Mouse (Mus musculus): ENCODE measurements around the gene Nop56.

Nop56 gene

DNA sequence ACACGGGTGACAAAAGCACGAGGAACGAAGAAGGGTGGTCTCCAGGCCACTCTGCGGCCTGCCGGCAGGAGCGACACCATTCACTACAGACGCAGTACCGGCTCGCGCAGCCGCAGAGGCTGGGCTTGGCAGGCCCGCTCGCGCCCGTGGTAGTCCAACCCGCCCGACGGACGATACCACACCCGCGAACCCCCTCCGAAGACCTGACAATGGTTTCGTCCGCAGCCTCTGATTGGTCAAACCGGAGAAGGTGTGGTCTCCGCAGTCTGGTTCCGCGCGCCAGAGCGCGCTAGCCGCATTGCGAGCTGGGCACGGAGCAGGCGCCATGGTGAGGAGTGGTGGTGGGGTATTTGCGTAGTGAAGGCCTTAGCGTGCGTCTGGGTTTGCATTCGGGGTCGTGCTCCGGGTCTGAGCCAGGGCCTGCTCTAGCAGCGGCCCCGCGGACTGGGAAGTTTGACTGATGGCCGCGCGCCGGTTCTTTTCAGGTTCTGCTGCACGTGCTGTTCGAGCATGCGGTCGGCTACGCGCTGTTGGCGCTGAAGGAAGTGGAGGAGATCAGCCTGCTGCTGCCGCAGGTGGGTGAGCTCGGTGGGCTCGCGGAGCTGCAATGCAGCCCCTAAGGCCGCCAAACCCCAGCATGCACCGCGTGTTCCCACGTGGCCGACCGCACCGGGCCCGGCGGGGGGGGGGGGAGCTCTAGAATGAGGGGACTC is at the start of gene Nop56:
TSS of gene Nop56 (plus strand) at position 282 of the 713 bp plus-strand sequence.
- DNase-seq, result peak; percentile 98 to 100

- DNase-seq, result peak; percentile 25 to 28
Measured at GRCm38 (mm10) chr2:130246912-130247311, 27.3 kb upstream of the Nop56 start.

GRCm38 (mm10) chr2:130248226-130248625 is 26.0 kb upstream of the Nop56 start:
- no peak for DNase-seq

DNA sequence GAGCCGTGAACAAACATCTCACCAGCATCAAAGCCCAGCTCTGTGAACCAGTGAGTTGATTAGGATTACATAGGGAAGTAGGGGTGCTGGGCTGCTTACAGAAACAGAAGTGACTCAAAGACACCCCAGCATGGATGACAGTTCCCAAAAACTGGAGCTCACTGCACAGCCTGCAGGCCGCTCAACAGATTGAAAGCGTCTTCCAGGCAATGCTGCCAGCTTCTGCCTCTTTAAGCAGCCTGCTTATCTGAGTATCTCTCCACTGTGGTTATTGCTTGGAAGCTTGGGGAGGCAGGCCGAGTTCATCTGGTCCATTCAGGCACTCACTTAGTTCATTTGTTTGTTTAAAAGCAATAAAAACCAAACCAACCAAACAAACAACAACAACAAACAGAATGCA is 17.5 kb upstream of the Nop56 start:
- no peak for DNase-seq

DNA sequence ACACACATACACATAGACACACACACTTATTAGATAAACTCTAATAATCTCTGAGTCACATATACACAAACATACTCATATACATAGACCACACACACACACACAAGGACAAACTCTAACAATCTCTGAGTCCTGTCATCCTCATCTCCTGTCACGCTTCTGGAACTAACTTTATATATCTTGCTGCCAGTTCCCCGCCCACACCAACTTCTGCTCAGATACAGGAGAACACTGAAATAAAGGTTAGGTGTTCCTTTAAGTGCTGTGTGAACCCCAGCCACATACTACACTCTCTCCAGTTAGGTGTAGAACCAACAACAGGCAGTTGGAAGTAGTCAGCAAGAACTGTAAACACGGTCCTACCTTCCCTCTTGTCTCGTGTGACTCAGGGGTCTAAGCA is 13.4 kb upstream of the Nop56 start:
- DNase-seq, result no peak

GRCm38 (mm10) chr2:130261914-130262313 is 12.3 kb upstream of the Nop56 start:
- DNase-seq, result no peak

DNA sequence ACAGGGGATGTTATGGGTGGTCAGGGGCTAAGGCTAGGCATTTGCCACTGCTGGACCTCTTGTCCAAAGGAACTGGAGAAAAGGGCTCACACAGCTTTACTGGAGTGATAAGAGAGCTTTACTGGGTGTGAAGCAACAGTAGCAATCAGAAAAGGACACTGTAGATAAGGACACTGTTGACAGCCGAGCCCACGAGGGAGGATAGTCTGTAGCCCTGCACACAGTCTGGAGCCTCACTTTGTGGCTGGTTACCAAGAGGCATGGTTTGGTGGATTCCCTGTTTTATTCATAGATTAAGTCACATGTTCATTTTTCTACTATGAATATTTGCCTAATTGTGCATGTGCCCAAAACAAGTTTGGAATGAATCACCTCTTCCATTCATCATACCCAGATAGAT is 11.8 kb upstream of the Nop56 start:
- no peak for DNase-seq

- no peak for DNase-seq
Measured at GRCm38 (mm10) chr2:130265520-130265919, 8.7 kb upstream of the Nop56 start.

- no peak for DNase-seq
Measured at GRCm38 (mm10) chr2:130268074-130268473, 6.2 kb upstream of the Nop56 start.

- no peak for DNase-seq
Measured at GRCm38 (mm10) chr2:130273732-130274131, 498 bp upstream of the Nop56 start.

GRCm38 (mm10) chr2:130274862-130275261 is 632 bp downstream of the Nop56 start:
- DNase-seq, result no peak

DNA sequence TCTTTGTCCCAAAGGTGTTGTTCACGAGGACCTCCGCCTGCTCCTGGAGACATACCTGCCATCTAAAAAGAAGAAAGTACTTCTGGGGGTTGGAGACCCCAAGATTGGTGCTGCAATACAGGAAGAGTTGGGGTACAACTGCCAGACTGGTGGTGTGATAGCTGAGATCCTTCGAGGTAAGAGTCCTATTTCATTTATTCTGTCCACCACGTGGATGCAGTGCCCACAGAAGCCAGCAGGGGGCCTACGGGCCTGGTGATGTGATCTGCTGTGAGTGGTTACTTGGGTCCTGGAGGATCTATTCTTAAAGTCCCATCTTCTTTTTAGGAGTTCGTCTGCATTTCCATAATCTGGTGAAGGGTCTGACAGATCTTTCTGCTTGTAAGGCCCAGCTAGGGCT is 1.4 kb downstream of the Nop56 start:
- DNase-seq, result peak; percentile 32 to 50

- no peak for DNase-seq
Measured at GRCm38 (mm10) chr2:130279600-130280091, 5.4 kb downstream of the Nop56 start.

DNA sequence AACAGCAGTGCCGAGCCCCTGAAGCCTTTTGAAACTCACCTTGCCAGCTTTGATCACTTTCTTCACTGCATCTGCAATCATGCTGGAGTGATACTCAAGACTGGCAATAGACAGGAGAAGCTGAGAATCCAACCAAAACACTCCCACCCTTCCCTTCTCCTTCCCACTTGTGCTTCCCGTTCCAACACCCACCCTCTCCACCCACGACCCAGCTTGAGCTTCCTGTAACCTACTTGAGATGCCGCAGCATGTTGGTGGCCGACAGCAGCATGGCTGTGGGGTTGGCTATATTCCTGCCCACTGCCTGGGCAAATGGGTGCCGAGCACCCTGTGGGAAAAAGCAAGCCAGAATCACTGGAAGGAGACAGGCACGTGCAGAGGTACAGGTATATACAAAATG is 6.0 kb downstream of the Nop56 start:
- no peak for DNase-seq

DNA sequence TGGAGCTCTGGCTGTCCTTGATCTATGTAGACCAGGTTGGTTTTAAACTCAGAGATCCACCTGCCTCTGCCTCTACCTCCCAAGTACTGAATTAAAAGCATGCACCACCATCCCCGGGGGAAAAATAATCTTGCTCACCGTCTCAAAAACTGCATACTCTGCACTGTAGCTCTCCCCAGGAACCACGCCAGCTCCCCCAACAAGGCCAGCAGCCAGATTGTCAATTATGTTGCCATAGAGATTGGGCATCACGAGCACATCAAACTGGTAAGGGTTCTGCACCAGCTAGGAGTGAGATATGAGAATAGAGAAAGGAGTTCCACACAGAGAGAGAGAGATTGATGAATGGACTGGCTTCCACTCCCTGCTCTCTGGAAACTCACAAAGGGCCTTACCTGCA is 6.6 kb downstream of the Nop56 start:
- no peak for DNase-seq

- DNase-seq, result peak; percentile 94
Measured at GRCm38 (mm10) chr2:130283854-130284654, 9.8 kb downstream of the Nop56 start, which contains the start of gene Idh3b. Gene Idh3b, minus strand, starts transcription at chr2:130284547.

GRCm38 (mm10) chr2:130289086-130289485 is 14.9 kb downstream of the Nop56 start:
- no peak for DNase-seq

DNA sequence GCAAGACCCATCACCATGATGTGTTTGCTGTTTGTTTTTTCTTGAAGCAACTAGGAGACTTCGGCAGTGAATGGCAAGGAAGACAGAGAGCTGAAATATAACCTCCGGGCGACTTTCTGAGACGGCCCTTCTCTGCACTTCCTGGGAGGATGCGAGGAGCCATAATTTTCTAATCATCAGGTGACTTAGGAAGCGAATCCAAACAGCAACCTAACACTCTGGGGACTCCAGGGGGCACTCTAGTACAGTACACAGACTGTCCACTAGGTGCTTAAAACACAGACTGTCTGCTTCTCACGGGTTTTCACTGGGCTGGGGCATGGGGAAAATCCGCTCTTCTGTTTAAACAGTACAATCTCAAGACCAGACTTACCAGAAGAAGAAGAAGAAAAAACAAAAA is 17.2 kb downstream of the Nop56 start:
- DNase-seq, result peak; percentile 78

GRCm38 (mm10) chr2:130293009-130293408 is 18.8 kb downstream of the Nop56 start:
- DNase-seq, result no peak

DNA sequence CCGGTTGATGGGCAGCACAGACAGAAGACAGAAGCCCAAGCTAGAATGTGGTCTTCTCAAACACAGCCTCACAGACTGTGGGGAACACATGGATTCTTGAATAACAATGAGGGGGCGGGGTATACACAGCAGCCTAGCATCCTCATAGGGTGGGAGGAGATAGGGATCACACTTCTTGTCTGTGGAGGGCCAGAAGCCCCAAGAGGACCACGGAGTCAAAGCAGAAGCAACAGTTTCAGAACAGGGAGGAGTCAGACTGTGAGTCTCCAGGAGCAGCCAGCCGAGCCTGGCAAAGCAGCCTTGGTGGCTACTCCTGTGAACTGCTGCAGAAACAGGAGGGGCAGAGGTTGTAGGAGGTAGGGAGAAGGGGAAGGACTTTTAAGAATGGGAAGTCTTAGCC is 19.3 kb downstream of the Nop56 start:
- no peak for DNase-seq

DNA sequence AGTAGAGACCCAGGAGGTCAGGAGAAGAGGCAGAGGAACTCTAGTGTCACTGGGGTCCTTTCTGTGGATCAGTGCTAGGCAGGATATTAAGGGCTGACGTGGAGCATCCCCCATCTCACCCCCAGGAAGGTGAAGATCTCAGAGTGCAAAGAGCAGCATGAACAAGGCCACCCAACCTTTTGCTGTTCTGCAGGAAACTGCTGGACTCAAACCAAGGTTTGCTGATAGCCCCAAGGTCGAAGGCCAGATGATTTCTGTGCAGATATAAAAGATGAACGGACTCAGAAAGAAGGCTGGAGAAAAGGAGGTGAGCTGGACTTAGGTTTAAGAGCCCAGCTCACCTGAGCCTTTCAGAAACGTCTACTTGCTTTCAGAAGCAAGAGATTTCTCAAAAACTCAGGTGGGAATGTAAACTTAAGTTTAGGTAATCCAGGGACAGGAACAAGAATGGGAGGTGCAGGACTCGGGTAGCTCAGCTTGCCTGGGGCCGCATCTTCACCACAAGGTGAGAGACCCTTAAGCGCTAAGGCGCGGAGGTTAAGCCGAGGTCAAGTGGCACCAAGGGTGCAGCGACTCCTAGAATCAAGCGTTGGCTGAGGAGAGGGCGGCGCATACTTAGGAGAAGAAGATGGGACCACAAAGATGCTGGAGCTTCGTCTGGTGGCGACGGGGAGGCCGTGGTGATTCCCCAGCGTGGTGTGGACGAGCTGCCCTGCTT is 20.1 kb downstream of the Nop56 start:
- no peak for DNase-seq

- DNase-seq, result peak in 1 of 2 experiments; percentile 41
Measured at GRCm38 (mm10) chr2:130294936-130295277, 20.7 kb downstream of the Nop56 start, which contains the start of gene Ebf4. Gene Ebf4, plus strand, starts transcription at chr2:130295169.
